Mouse (Mus musculus): Measurements from ENCODE around the gene Cavin3. TPM values are rescaled to one million over a fixed set of nuclear protein-coding genes. Genes with fewer than 3 reads are reported as not detected.

Gene Cavin3
- total and polyA plus RNA-seq, 3 experiments, result not detected

GRCm38 (mm10) chr7:105477841-105478240 is 4.3 kb downstream of the Cavin3 start:
- H3K36me3 ChIP-seq (replicated peaks in 1 of 2; ENCODE audit: control insufficient read depth in 1 of 2, insufficient read depth in 1 of 2, low read length in 1 of 2), result no peaks in the 10 kb centered on the region
- no peak overlapping the region for H3K9ac ChIP-seq (ENCODE audit: insufficient read depth, low read depth)
- no peak overlapping the region for H3K27ac ChIP-seq (ENCODE audit: insufficient read depth, low read depth)
- dilution Hi-C loops (cut with MboI; ENCODE audit: extremely low pct_ligation_motif_present, extremely low pct_unique_long_range_greater_than_20kb, low sequenced_read_pairs) (no loop called here), in situ Hi-C loops (cut with MboI; ENCODE audit: low pct_ligation_motif_present, low pct_unique_long_range_greater_than_20kb, low sequenced_read_pairs) (loop anchor here (10.0 kb wide), 1 partner anchor 47 kb away; no protein-coding TSS in a partner anchor)
- H3K4me3 ChIP-seq (replicated peaks in 1 of 3; ENCODE audit: low read depth in 2 of 3, low read length in 2 of 3, poor library complexity in 1 of 3), result no peak overlapping the region
- no peak overlapping the region for H3K4me2 ChIP-seq (ENCODE audit: insufficient read depth, low read depth, poor library complexity, severe bottlenecking)
- H3K9me3 ChIP-seq (replicated peaks; ENCODE audit: low read length), result no peaks in the 10 kb centered on the region
- DNase-seq (ENCODE audit: extremely low read depth), result peak; percentile 51
- H3K4me1 ChIP-seq (ENCODE audit: control insufficient read depth in 1 of 2, insufficient read depth in 2 of 2), result peaks cover 0 to 11% of the 10 kb centered on the region in 2 experiments; a peak in 2 of 4 replicates
- no peaks in the 10 kb centered on the region for H3K27me3 ChIP-seq (replicated peaks)
- TF ChIP-seq NRF1 (IDR thresholded peaks at IDR 0.05; ENCODE audit: low read depth, low read length), result no peak
- TF ChIP-seq RAD21 (IDR thresholded peaks at IDR 0.05; ENCODE audit: low read depth, low read length), result peak; percentile 64
- TF ChIP-seq ZKSCAN1 (IDR thresholded peaks at IDR 0.05; ENCODE audit: borderline replicate concordance, low read depth, low read length), result no peak
- TF ChIP-seq POLR2AphosphoS2 (IDR thresholded peaks at IDR 0.05; ENCODE audit: low read depth, low read length), result no peak
- peak; percentile 68 for TF ChIP-seq SMC3 (IDR thresholded peaks at IDR 0.05; ENCODE audit: low read depth, low read length)
- no peak for TF ChIP-seq ETS1 (conservative IDR thresholded peaks at IDR 0.05; ENCODE audit: low read depth, low read length)
- no peak for TF ChIP-seq TCF12 (IDR thresholded peaks at IDR 0.05; ENCODE audit: low read depth, low read length)
- TF ChIP-seq ELF1 (IDR thresholded peaks at IDR 0.05; ENCODE audit: low read depth, low read length), result no peak
- no peak for TF ChIP-seq ZC3H11A (IDR thresholded peaks at IDR 0.05; ENCODE audit: low read depth, low read length)
- no peak for TF ChIP-seq IRF4 (IDR thresholded peaks at IDR 0.05; ENCODE audit: low read depth, low read length)
- TF ChIP-seq MAZ (IDR thresholded peaks at IDR 0.05; ENCODE audit: low read depth, low read length), result no peak
- peak; percentile 60 to 80 for TF ChIP-seq CTCF (conservative IDR thresholded peaks at IDR 0.05 in 1 of 2, IDR thresholded peaks at IDR 0.05 in 1 of 2; ENCODE audit: low read depth in 2 of 2, low read length in 2 of 2)
- TF ChIP-seq MYC (IDR thresholded peaks at IDR 0.05; ENCODE audit: low read depth, low read length), result no peak
- no peak for TF ChIP-seq BHLHE40 (IDR thresholded peaks at IDR 0.05; ENCODE audit: low read depth, low read length)
- peak; percentile 44; the same call in 1 of the 2 replicates for TF ChIP-seq MAX (IDR thresholded peaks at IDR 0.05; ENCODE audit: low read length)
- no peak for TF ChIP-seq CHD1 (IDR thresholded peaks at IDR 0.05; ENCODE audit: low read depth, low read length)
- TF ChIP-seq PAX5 (IDR thresholded peaks at IDR 0.05; ENCODE audit: low read length), result no peak
- no peak for TF ChIP-seq KAT2A (IDR thresholded peaks at IDR 0.05; ENCODE audit: insufficient replicate concordance, low read length)
- no peaks in the 10 kb centered on the region for H3K79me2 ChIP-seq (replicated peaks; ENCODE audit: control insufficient read depth, extremely low read depth, insufficient read depth, poor library complexity, severe bottlenecking)

GRCm38 (mm10) chr7:105477433-105477700 is 4.7 kb downstream of the Cavin3 start:
- Histone ChIP-seq H3K27ac (ENCODE audit: insufficient read depth, low read depth) (no peak overlapping the region), H3K9ac (ENCODE audit: insufficient read depth, low read depth) (no peak overlapping the region), H3K9me3 (replicated peaks; ENCODE audit: low read length) (no peaks in the 10 kb centered on the region), H3K79me2 (replicated peaks; ENCODE audit: control insufficient read depth, extremely low read depth, insufficient read depth, poor library complexity, severe bottlenecking) (no peaks in the 10 kb centered on the region), H3K4me3 (replicated peaks in 1 of 3; ENCODE audit: low read depth in 2 of 3, low read length in 2 of 3, poor library complexity in 1 of 3) (no peak overlapping the region), H3K36me3 (replicated peaks in 1 of 2; ENCODE audit: control insufficient read depth in 1 of 2, insufficient read depth in 1 of 2, low read length in 1 of 2) (no peaks in the 10 kb centered on the region), H3K4me1 (ENCODE audit: control insufficient read depth in 1 of 2, insufficient read depth in 2 of 2) (peaks cover 0 to 11% of the 10 kb centered on the region in 2 experiments; a peak in 2 of 4 replicates), H3K27me3 (replicated peaks) (no peaks in the 10 kb centered on the region), H3K4me2 (ENCODE audit: insufficient read depth, low read depth, poor library complexity, severe bottlenecking) (no peak overlapping the region)
- dilution Hi-C loops (cut with MboI; ENCODE audit: extremely low pct_ligation_motif_present, extremely low pct_unique_long_range_greater_than_20kb, low sequenced_read_pairs) (no loop called here), in situ Hi-C loops (cut with MboI; ENCODE audit: low pct_ligation_motif_present, low pct_unique_long_range_greater_than_20kb, low sequenced_read_pairs) (loop anchor here (10.0 kb wide), 1 partner anchor 47 kb away; no protein-coding TSS in a partner anchor)
- no peak for DNase-seq (ENCODE audit: extremely low read depth)
- TF ChIP-seq JUND (conservative IDR thresholded peaks at IDR 0.05; ENCODE audit: low read depth, low read length) (no peak), CHD1 (IDR thresholded peaks at IDR 0.05; ENCODE audit: low read depth, low read length) (no peak), ETS1 (conservative IDR thresholded peaks at IDR 0.05; ENCODE audit: low read depth, low read length) (no peak), NRF1 (IDR thresholded peaks at IDR 0.05; ENCODE audit: low read depth, low read length) (no peak), ZMIZ1 (IDR thresholded peaks at IDR 0.05; ENCODE audit: low read depth, low read length) (no peak), SMC3 (IDR thresholded peaks at IDR 0.05; ENCODE audit: low read depth, low read length) (no peak), POLR2AphosphoS2 (IDR thresholded peaks at IDR 0.05; ENCODE audit: low read depth, low read length) (no peak), CTCF (conservative IDR thresholded peaks at IDR 0.05 in 1 of 2, IDR thresholded peaks at IDR 0.05 in 1 of 2; ENCODE audit: low read depth in 2 of 2, low read length in 2 of 2) (no peak), JUN (IDR thresholded peaks at IDR 0.05; ENCODE audit: insufficient read depth, low read depth, low read length) (no peak), ZC3H11A (IDR thresholded peaks at IDR 0.05; ENCODE audit: low read depth, low read length) (no peak), E2F4 (IDR thresholded peaks at IDR 0.05; ENCODE audit: insufficient replicate concordance, low read depth, low read length) (no peak), POLR2A (IDR thresholded peaks at IDR 0.05; ENCODE audit: low read depth, low read length) (no peak), MAZ (IDR thresholded peaks at IDR 0.05; ENCODE audit: low read depth, low read length) (no peak), KAT2A (IDR thresholded peaks at IDR 0.05; ENCODE audit: insufficient replicate concordance, low read length) (no peak), MYC (IDR thresholded peaks at IDR 0.05; ENCODE audit: low read depth, low read length) (no peak), GABPA (IDR thresholded peaks at IDR 0.05; ENCODE audit: insufficient replicate concordance, low read depth, low read length) (no peak)

Data from CH12.LX (cell line).